Mouse (Mus musculus): ENCODE results near the gene Efna2.

DNA sequence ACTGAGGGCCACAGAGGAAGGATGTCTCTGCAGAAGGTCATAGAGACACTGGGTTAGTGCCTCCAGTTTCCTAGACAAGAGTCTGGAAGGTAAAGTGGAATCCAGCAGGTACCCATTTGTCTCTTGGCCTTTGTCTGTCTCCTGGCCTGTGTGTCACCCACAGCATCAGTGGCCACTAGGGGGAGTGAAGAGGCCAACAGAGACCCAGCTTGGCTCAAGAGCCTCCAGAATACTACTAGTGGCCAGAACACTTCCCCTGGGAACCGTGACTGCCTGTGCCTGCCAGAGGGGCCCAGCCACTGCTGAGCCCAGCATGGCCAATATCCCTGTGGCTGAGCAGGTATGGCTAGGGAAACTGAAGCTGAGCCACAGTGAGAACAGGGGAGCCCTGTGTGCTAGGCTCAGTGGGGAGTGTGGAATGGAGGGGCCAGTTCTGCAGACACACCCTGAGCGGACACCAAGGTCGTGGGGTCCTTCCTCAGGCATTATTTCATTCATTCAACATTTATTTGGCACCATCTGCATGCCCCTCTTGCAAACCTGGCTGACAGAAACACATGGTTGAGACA is 20.2 kb downstream of the Efna2 start:
- TF ChIP-seq POLR2A (IDR thresholded peaks at IDR 0.05; ENCODE audit: borderline replicate concordance, extremely low read depth, insufficient read depth, insufficient read length, poor library complexity, severe bottlenecking) (no peak), CTCF (IDR thresholded peaks at IDR 0.05; ENCODE audit: borderline replicate concordance, extremely low read depth, insufficient read depth, insufficient read length) (peak; percentile 92)
